Mouse (Mus musculus) thymus, adult 2 months (tissue): ENCODE measurements around the gene Mbtps1.

Source experiments
- CTCF ChIP-seq: fragments of 200-500 bp; IDR thresholded peaks from 2 replicates; pipeline ENCODE4 v1.5.1; 2012; ENCODE audit warnings: mild to moderate bottlenecking, control low read depth, low read length, moderate library complexity, borderline replicate concordance; ENCODE audit not compliant: control insufficient read depth, poor library complexity, insufficient read depth; ENCODE audit errors: extremely low read depth
- POLR2A ChIP-seq: fragments of 200-500 bp; IDR thresholded peaks from 2 replicates; pipeline ENCODE4 v1.6.1; 2012; ENCODE audit warnings: mild to moderate bottlenecking, low read length, control low read depth, moderate library complexity; ENCODE audit not compliant: control insufficient read depth, poor library complexity, insufficient read depth; ENCODE audit errors: extremely low read depth

DNA sequence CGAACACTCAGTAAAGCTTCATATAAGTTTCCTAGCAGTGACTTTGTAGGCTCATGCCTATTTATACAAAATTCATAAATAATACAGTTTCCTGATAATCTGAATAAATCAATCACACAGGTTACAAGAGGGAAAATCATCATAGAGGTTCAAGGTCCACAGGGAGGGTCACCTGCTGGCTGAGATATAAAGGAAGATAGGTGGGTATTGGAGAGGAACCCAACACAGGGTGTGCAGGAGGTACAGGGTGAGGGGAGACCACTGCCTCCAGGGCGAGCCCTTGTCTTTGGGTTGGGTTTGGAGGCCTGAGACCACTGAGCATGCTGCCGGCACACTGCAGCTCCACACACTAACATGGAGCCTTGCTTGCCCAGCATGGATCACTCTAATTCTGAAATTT is 27.1 kb downstream of the Mbtps1 start:
- TF ChIP-seq CTCF (no peak), POLR2A (no peak)
